Mouse (Mus musculus): ENCODE results near the gene Msantd2.

- TF ChIP-seq POLR2A (IDR thresholded peaks at IDR 0.05; ENCODE audit: control insufficient read depth, extremely low read depth, insufficient read depth, low read length, poor library complexity) (no peak), CTCF (IDR thresholded peaks at IDR 0.05; ENCODE audit: borderline replicate concordance, control insufficient read depth, extremely low read depth, insufficient read depth, low read length, poor library complexity) (no peak)
Observed at GRCm38 (mm10) chr9:37554279-37554678, 65.2 kb downstream of the Msantd2 start.

All from thymus, adult 2 months (tissue).